Mouse (Mus musculus) MEL (cell line): ENCODE measurements around the gene Med11. TPM values are rescaled to one million over a fixed set of nuclear protein-coding genes. Genes with fewer than 3 reads are reported as not detected.
A peak's percentile ranks its signal among the peaks of the same experiment; 100 is the strongest.

Experiments used
- DNase-seq: peaks from one replicate; pipeline ENCODE4 v3.0.0; 2011; ENCODE audit warnings: low read depth, low spot score
- H3K27ac ChIP-seq: 2 replicates; pipeline ENCODE4 v1.5.1; 2012; ENCODE audit warnings: low read depth, mild to moderate bottlenecking, control low read depth, low read length, moderate library complexity; ENCODE audit not compliant: control insufficient read depth
- H3K27me3 ChIP-seq, 2 experiments: fragments of 150-350 bp in 1 of 2; sonication (generic) in 1 of 2; 2 replicates each; pipeline ENCODE4 v1.6.1; 2012; ENCODE audit warnings: low read length in 2 of 2, mild to moderate bottlenecking in 2 of 2, improper control_type of control experiment in 1 of 2, moderate library complexity in 1 of 2; ENCODE audit not compliant: insufficient read depth in 2 of 2, control insufficient read depth in 1 of 2
- H3K36me3 ChIP-seq, 2 experiments: 2 replicates each; pipeline ENCODE4 v1.6.1; 2012 to 2014; ENCODE audit warnings: low read length in 2 of 2, improper control_type of control experiment in 1 of 2, inconsistent platforms in 1 of 2, mild to moderate bottlenecking in 1 of 2; ENCODE audit not compliant: insufficient read depth in 2 of 2, control insufficient read depth in 1 of 2
- H3K4me1 ChIP-seq, 2 experiments: fragments of 150-350 bp in 1 of 2; sonication (generic) in 1 of 2; 2 replicates each; pipeline ENCODE4 v1.6.1; 2012; ENCODE audit warnings: low read length in 2 of 2, improper control_type of control experiment in 1 of 2, mild to moderate bottlenecking in 1 of 2; ENCODE audit not compliant: insufficient read depth in 2 of 2, control insufficient read depth in 1 of 2
- H3K4me3 ChIP-seq, 2 experiments: fragments of 150-350 bp in 1 of 2; sonication (generic) in 1 of 2; 2 replicates each; pipeline ENCODE4 v1.5.1; 2012; ENCODE audit warnings: low read depth in 2 of 2, low read length in 2 of 2, mild to moderate bottlenecking in 2 of 2, moderate library complexity in 2 of 2, control low read depth in 1 of 2, improper control_type of control experiment in 1 of 2; ENCODE audit not compliant: control insufficient read depth in 1 of 2, insufficient read depth in 1 of 2
- H3K79me2 ChIP-seq: 2 replicates; pipeline ENCODE4 v1.6.1; 2012; ENCODE audit warnings: mild to moderate bottlenecking, low read length, moderate library complexity; ENCODE audit not compliant: control insufficient read depth, poor library complexity, insufficient read depth
- H3K9ac ChIP-seq: 2 replicates; pipeline ENCODE4 v1.6.1; 2012; ENCODE audit warnings: low read depth, mild to moderate bottlenecking, control low read depth, low read length, moderate library complexity; ENCODE audit not compliant: control insufficient read depth, poor library complexity, severe bottlenecking
- H3K9me3 ChIP-seq: fragments of 150-350 bp; sonication (generic); replicated peaks from 2 replicates; pipeline ENCODE4 v1.6.1; 2012; ENCODE audit warnings: mild to moderate bottlenecking, low read length, improper control_type of control experiment, moderate library complexity; ENCODE audit not compliant: insufficient read depth
- BHLHE40 ChIP-seq: IDR thresholded peaks from 2 replicates; pipeline ENCODE4 v1.6.1; 2012; ENCODE audit warnings: low read depth, mild to moderate bottlenecking, inconsistent platforms, low read length, improper control_type of control experiment, borderline replicate concordance
- CHD1 ChIP-seq: IDR thresholded peaks from 2 replicates; pipeline ENCODE4 v1.6.1; 2012; ENCODE audit warnings: low read depth, mild to moderate bottlenecking, inconsistent platforms, low read length, improper control_type of control experiment
- CHD2 ChIP-seq: IDR thresholded peaks from 2 replicates; pipeline ENCODE4 v1.6.1; 2011; ENCODE audit warnings: low read length, improper control_type of control experiment
- CTCF ChIP-seq, 3 experiments: IDR thresholded peaks in 2 of 3; conservative IDR thresholded peaks in 1 of 3; 2 replicates each; pipeline ENCODE4 v1.5.1; 2011 to 2012; ENCODE audit warnings: low read length in 3 of 3, low read depth in 2 of 3, mild to moderate bottlenecking in 2 of 3, improper control_type of control experiment in 1 of 3, inconsistent platforms in 1 of 3, mixed read lengths in 1 of 3, moderate library complexity in 1 of 3; ENCODE audit not compliant: control insufficient read depth in 1 of 3, insufficient read depth in 1 of 3, poor library complexity in 1 of 3, severe bottlenecking in 1 of 3
- EP300 ChIP-seq, 2 experiments: IDR thresholded peaks; 2 replicates each; pipeline ENCODE4 v1.6.1; 2011; ENCODE audit warnings: improper control_type of control experiment in 2 of 2, low read length in 2 of 2, low read depth in 1 of 2, mild to moderate bottlenecking in 1 of 2
- GATA1 ChIP-seq: IDR thresholded peaks from 2 replicates; pipeline ENCODE4 v1.6.1; 2011; ENCODE audit warnings: low read depth, low read length, improper control_type of control experiment
- HCFC1 ChIP-seq: IDR thresholded peaks from 2 replicates; pipeline ENCODE4 v1.6.1; 2012; ENCODE audit warnings: low read depth, mild to moderate bottlenecking, inconsistent platforms, low read length, improper control_type of control experiment, moderate library complexity
- JUND ChIP-seq: IDR thresholded peaks from 2 replicates; pipeline ENCODE4 v1.6.1; 2011; ENCODE audit warnings: low read depth, mild to moderate bottlenecking, improper control_type of control experiment, low read length
- KAT2A ChIP-seq: conservative IDR thresholded peaks from 2 replicates; pipeline ENCODE4 v1.6.1; 2012; ENCODE audit warnings: low read depth, low read length, improper control_type of control experiment, inconsistent platforms
- MAX ChIP-seq: IDR thresholded peaks from 2 replicates; pipeline ENCODE4 v1.6.1; 2011; ENCODE audit warnings: low read length, improper control_type of control experiment
- MAZ ChIP-seq: IDR thresholded peaks from 2 replicates; pipeline ENCODE4 v1.6.1; 2012; ENCODE audit warnings: low read depth, mild to moderate bottlenecking, inconsistent platforms, low read length, improper control_type of control experiment
- MEF2A ChIP-seq: IDR thresholded peaks from 2 replicates; pipeline ENCODE4 v1.6.1; 2014; ENCODE audit warnings: low read depth, mild to moderate bottlenecking, inconsistent platforms, low read length, improper control_type of control experiment; ENCODE audit not compliant: poor library complexity, insufficient replicate concordance, severe bottlenecking; ENCODE audit errors: extremely low read depth
- MYB ChIP-seq: IDR thresholded peaks from 2 replicates; pipeline ENCODE4 v1.6.1; 2011; ENCODE audit warnings: mild to moderate bottlenecking, low read depth, low read length, improper control_type of control experiment
- NELFE ChIP-seq: IDR thresholded peaks from 2 replicates; pipeline ENCODE4 v1.6.1; 2011; ENCODE audit warnings: low read depth, low read length, improper control_type of control experiment
- NRF1 ChIP-seq: IDR thresholded peaks from 2 replicates; pipeline ENCODE4 v1.6.1; 2014; ENCODE audit warnings: low read depth, mild to moderate bottlenecking, inconsistent platforms, low read length, improper control_type of control experiment, moderate library complexity; ENCODE audit not compliant: poor library complexity, insufficient read depth, severe bottlenecking
- POLR2A ChIP-seq, 2 experiments: IDR thresholded peaks; 2 replicates each; pipeline ENCODE4 v1.6.1; 2011 to 2012; ENCODE audit warnings: low read length in 2 of 2, mild to moderate bottlenecking in 2 of 2, control low read depth in 1 of 2, improper control_type of control experiment in 1 of 2, low read depth in 1 of 2, moderate library complexity in 1 of 2; ENCODE audit not compliant: control insufficient read depth in 1 of 2, insufficient read depth in 1 of 2, poor library complexity in 1 of 2
- POLR2AphosphoS2 ChIP-seq: IDR thresholded peaks from 2 replicates; pipeline ENCODE4 v1.6.1; 2011; ENCODE audit warnings: low read length, improper control_type of control experiment
- RAD21 ChIP-seq: IDR thresholded peaks from 2 replicates; pipeline ENCODE4 v1.6.1; 2011; ENCODE audit warnings: mild to moderate bottlenecking, low read depth, low read length, improper control_type of control experiment
- SIN3A ChIP-seq: IDR thresholded peaks from 2 replicates; pipeline ENCODE4 v1.6.1; 2012; ENCODE audit warnings: low read length, improper control_type of control experiment, inconsistent platforms
- TAL1 ChIP-seq: IDR thresholded peaks from 2 replicates; pipeline ENCODE4 v1.6.1; 2012; ENCODE audit warnings: mild to moderate bottlenecking, inconsistent platforms, low read length, moderate library complexity, mixed read lengths
- TBP ChIP-seq: IDR thresholded peaks from 2 replicates; pipeline ENCODE4 v1.8.0; 2011; ENCODE audit warnings: low read depth, low read length, improper control_type of control experiment
- TCF12 ChIP-seq: IDR thresholded peaks from 2 replicates; pipeline ENCODE4 v1.6.1; 2014; ENCODE audit warnings: low read depth, mild to moderate bottlenecking, inconsistent platforms, low read length, improper control_type of control experiment, moderate library complexity
- USF2 ChIP-seq, 2 experiments: IDR thresholded peaks; 2 replicates each; pipeline ENCODE4 v1.6.1; 2011 to 2012; ENCODE audit warnings: improper control_type of control experiment in 2 of 2, low read length in 2 of 2, borderline replicate concordance in 1 of 2, inconsistent platforms in 1 of 2, low read depth in 1 of 2, mild to moderate bottlenecking in 1 of 2; ENCODE audit not compliant: insufficient read depth in 1 of 2
- ZKSCAN1 ChIP-seq: IDR thresholded peaks from 2 replicates; pipeline ENCODE4 v1.6.1; 2012; ENCODE audit warnings: low read depth, mild to moderate bottlenecking, inconsistent platforms, low read length, improper control_type of control experiment, moderate library complexity
- ZNF384 ChIP-seq: IDR thresholded peaks from 2 replicates; pipeline ENCODE4 v1.6.1; 2012; ENCODE audit warnings: low read depth, mild to moderate bottlenecking, inconsistent platforms, low read length, improper control_type of control experiment
- polyA plus RNA-seq, 2 experiments: library from polyadenylated mRNA; stranded (reverse) in 1 of 2; unstranded in 1 of 2; fragments of >175 nt in 1 of 2; fragments of >200 nt in 1 of 2; gene quantifications; 2 replicates each; pipeline versions ENCODE4 v1.2.1 to v1.2.4; 2012; ENCODE audit warnings: low replicate concordance in 2 of 2, low read depth in 1 of 2; ENCODE audit not compliant: insufficient read length in 2 of 2, insufficient read depth in 1 of 2, missing spikeins in 1 of 2
- total RNA-seq: library from RNA; depleted of rRNA; stranded (reverse); fragments of 300-350 nt; gene quantifications from 2 replicates; pipeline ENCODE4 v1.2.3, GENCODE M21; 2012

Med11 gene
- total and polyA plus RNA-seq, 3 experiments, result 40.0 to 43.0 TPM; not detected in 1

DNA sequence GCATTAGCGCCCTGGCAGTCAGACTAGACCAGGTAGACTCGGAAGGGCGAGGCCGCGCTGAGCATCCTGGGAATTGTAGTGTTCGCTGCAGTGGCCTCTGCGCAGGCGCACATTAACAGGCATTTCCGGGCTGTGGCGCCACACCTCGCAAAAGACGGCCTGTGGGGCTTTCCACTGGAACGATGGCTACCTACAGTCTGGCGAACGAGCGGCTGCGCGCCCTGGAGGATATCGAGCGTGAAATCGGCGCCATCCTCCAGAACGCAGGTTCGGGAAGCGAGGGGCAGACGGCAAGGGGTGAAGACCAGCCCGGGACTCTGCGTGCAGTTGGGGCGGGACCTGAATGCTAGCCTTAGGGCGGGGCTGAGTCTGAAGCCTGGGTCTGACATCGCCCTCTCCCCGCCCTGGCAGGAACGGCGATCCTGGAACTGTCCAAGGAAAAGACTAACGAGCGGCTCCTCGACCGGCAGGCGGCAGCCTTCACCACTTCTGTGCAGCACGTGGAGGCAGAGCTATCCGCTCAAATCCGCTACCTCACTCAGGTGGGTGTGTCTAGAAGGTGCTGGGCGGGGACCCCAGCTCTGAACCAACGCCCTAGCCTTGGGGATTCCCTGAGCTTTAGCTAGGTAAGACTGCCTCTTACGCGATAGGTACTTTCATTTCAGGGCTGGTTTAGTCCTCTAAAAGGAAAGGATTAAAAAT is at the start of gene Med11 (continued):
- TF ChIP-seq POLR2AphosphoS2 (peak; percentile 96), CTCF (IDR thresholded peaks at IDR 0.05 in 2 of 3, conservative IDR thresholded peaks at IDR 0.05 in 1 of 3; ENCODE audit: control insufficient read depth in 1 of 3, insufficient read depth in 1 of 3, low read depth in 2 of 3, low read length in 3 of 3, poor library complexity in 1 of 3, severe bottlenecking in 1 of 3) (peak; percentile 75 to 96 (median 89)), JUND (no peak), EP300 (IDR thresholded peaks at IDR 0.05; ENCODE audit: low read depth in 1 of 2, low read length in 2 of 2) (0 out of 4 replicates have a peak, but pooled peaks of 1 of the 2 experiments have one; percentile 51)

DNA sequence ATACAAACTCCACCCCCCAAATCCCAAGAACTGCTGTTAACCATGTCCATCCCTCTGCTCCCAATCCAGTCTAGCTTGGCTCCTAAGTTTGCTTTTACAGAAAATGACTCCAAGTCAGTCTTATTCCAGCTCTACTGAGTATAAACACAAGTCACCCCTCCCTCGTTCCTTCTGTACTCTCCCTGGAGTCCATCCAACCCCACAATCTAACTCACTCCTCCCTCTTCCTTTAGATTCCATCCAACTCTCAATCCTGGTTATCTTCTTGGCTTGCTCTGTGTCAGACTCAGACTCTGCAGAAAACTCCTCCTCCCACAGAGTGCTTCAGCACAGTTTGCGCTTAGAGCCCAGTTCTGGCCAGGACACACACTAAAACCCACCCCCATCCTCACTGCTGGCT is 48.1 kb upstream of the Med11 start:
- Histone ChIP-seq H3K36me3 (peaks cover 15 to 26% of the 10 kb centered on the region in 2 experiments), H3K27me3 (no peaks in the 10 kb centered on the region), H3K4me1 (peaks cover 5 to 13% of the 10 kb centered on the region in 2 experiments; a peak in 3 of 4 replicates), H3K27ac (no peak overlapping the region), H3K9me3 (no peaks in the 10 kb centered on the region), H3K4me3 (no peak overlapping the region), H3K9ac (no peak overlapping the region), H3K79me2 (peaks cover 29% of the 10 kb centered on the region)
- TF ChIP-seq RAD21 (no peak), POLR2A (IDR thresholded peaks at IDR 0.05; ENCODE audit: control insufficient read depth in 1 of 2, insufficient read depth in 1 of 2, low read depth in 1 of 2, low read length in 2 of 2, poor library complexity in 1 of 2) (no peak), KAT2A (no peak)
- no peak for DNase-seq

DNA sequence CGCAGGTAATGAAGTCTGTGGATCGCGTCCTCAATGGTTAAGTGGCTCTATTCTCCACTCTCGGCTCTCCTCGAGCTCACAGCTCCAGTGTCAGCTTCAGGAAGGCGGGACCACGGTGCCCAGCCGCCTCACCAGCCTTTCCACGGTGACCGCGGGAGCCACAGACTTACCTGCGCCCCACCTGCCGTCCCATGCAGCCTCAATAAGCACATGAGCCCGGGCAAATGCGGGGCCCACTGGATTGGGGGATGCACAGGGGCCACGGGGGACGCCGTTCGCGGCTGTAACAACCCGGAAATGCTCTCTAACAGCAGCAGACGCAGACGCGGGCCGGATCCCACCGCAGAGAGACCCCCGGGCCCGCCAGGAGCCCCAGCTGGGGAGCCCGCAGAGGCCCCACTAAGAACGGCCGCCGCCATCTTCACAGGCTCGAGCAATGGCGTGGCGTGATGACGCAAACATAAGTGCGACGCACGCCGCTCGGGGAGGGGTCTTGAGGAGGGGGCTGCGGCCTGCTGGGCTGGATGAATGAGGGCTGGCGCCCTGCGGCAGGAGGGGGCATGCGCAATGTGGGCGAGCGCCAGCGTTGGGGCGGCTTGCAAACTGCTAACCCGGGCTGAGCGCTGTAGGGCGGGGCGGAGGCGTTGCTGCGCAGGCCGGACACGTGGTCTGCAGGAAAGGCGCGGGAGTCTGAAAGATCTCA is 42.0 kb upstream of the Med11 start, which contains the start of gene Pelp1:
Gene Pelp1 (minus strand): TSS at position 438 of the 703 bp plus-strand sequence.
- peak within 1 kb of the TSS; percentile 79 for H3K27ac ChIP-seq
- H3K9me3 ChIP-seq, result no peaks in the 10 kb centered on the region
- H3K27me3 ChIP-seq, result no peaks in the 10 kb centered on the region
- peak within 1 kb of the TSS; percentile 81 to 93 for H3K4me3 ChIP-seq
- peak within 1 kb of the TSS; percentile 93 for H3K9ac ChIP-seq
- peaks cover 4 to 18% of the 10 kb centered on the region in 2 experiments for H3K36me3 ChIP-seq
- peaks cover 42% of the 10 kb centered on the region for H3K79me2 ChIP-seq
- DNase-seq, result peak; percentile 100
- H3K4me1 ChIP-seq, result peaks cover 5 to 13% of the 10 kb centered on the region in 2 experiments; a peak in 3 of 4 replicates
- no peak for TF ChIP-seq MEF2A
- no peak for TF ChIP-seq MYB
- TF ChIP-seq TCF12, result peak; percentile 79
- TF ChIP-seq RAD21, result no peak
- TF ChIP-seq MAZ, result peak; percentile 100
- TF ChIP-seq USF2 (IDR thresholded peaks at IDR 0.05; ENCODE audit: borderline replicate concordance in 1 of 2, insufficient read depth in 1 of 2, low read depth in 1 of 2, low read length in 2 of 2), result peak in 1 of 2 experiments; percentile 67; a peak in 1 of 4 replicates
- TF ChIP-seq ZNF384, result no peak
- TF ChIP-seq KAT2A, result peak; percentile 68; the same call in 1 of the 2 replicates
- TF ChIP-seq HCFC1, result peak; percentile 93
- no peak for TF ChIP-seq ZKSCAN1
- peak; percentile 84 to 90 for TF ChIP-seq POLR2A (IDR thresholded peaks at IDR 0.05; ENCODE audit: control insufficient read depth in 1 of 2, insufficient read depth in 1 of 2, low read depth in 1 of 2, low read length in 2 of 2, poor library complexity in 1 of 2)
- TF ChIP-seq BHLHE40, result no peak
- TF ChIP-seq CTCF (IDR thresholded peaks at IDR 0.05 in 2 of 3, conservative IDR thresholded peaks at IDR 0.05 in 1 of 3; ENCODE audit: control insufficient read depth in 1 of 3, insufficient read depth in 1 of 3, low read depth in 2 of 3, low read length in 3 of 3, poor library complexity in 1 of 3, severe bottlenecking in 1 of 3), result no peak
- no peak for TF ChIP-seq TAL1
- peak; percentile 96 for TF ChIP-seq NELFE
- TF ChIP-seq GATA1, result no peak
- TF ChIP-seq CHD2, result no peak
- TF ChIP-seq MAX, result peak; percentile 99
- peak; percentile 95 for TF ChIP-seq SIN3A
- TF ChIP-seq CHD1, result no peak
- TF ChIP-seq NRF1, result peak; percentile 90
- peak; percentile 82 for TF ChIP-seq TBP
